Mouse (Mus musculus) common myeloid progenitor, adult 5-6 weeks (primary cell): ENCODE measurements at regions not wholly inside any gene's neighbourhood (a gene's known extent, or its start where the extent isn't known, plus 50 kb on each side); places are given as distances from the start of the nearest gene placed in this dataset.

ENCODE experiments used
- ATAC-seq: replicated peaks from 2 replicates; pipeline ENCODE4 v1.8.0; 2016; ENCODE audit warnings: low read depth, mild to moderate bottlenecking, moderate TSS enrichment, inconsistent platforms; ENCODE audit not compliant: poor library complexity, severe bottlenecking

DNA sequence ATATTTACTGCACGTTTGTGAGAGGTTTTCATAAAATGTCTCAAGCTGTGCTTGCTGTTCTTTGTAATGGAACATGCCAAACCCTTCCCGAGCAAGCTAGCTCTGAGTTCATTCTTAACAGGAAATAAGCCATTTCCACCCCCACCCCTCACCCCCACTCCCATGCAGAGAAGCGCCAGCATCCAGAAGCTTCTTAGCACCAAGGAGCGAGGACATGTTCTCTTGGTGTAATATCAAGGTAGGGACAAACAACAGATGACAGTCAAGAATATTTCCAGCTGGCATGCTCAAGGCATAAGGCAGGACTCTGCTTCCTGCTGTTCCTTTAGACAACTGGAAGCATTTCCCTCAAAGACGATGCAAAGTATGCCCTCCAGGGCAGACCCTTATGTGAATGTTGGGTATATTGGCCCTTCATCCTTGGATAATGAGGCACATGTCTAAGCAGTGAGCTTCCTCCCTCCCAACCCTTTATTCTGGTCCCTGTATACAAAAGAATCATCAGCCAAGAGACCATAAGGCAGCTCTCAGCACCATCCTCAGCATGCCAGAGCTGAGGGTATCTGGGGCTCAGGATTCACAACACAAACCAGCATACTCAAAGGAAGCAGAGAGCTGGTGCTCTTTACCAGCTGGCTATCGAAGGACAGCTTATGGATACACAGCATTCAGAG lies 205.2 kb upstream of the Ppp2r2d start:
- no peak for ATAC-seq

DNA sequence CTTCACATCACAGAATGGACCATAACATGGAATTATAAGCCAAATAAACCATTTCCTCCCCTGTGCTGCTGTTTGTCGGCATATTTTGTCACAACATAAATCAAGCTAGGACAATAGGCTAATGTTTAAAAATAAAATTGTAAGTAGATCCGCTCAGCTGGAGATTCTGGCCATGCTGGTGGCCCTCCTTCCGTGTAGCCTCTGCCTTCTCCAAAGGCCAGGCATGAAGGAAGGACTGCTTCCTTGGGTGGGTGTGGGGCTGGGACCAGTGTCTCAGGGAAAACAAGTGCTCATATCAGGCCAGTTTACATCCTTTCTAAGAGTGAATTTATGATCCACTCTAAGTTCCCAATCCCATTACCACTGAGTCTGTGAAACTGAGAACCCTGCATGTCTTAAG lies 206.3 kb upstream of the Ppp2r2d start:
- no peak for ATAC-seq

DNA sequence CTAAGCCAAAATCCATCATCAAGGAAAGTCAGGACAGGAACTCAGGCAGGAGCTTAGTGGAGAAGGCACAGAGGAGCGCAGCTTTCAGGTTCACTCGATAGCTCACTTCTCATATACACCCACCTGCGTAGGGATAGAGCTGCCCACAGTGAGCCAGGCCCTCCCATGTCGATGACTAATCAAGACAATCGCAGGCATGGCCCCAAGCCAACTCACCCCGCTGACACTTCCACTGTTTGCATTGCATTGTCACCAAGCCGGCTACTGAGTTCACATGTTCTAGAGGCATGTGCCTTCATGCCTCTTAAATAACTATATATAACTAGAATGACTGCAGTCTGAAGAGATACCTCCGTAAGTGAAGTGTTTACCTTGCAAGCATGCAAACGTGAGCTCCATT lies 219.8 kb upstream of the Ppp2r2d start:
- no peak for ATAC-seq

DNA sequence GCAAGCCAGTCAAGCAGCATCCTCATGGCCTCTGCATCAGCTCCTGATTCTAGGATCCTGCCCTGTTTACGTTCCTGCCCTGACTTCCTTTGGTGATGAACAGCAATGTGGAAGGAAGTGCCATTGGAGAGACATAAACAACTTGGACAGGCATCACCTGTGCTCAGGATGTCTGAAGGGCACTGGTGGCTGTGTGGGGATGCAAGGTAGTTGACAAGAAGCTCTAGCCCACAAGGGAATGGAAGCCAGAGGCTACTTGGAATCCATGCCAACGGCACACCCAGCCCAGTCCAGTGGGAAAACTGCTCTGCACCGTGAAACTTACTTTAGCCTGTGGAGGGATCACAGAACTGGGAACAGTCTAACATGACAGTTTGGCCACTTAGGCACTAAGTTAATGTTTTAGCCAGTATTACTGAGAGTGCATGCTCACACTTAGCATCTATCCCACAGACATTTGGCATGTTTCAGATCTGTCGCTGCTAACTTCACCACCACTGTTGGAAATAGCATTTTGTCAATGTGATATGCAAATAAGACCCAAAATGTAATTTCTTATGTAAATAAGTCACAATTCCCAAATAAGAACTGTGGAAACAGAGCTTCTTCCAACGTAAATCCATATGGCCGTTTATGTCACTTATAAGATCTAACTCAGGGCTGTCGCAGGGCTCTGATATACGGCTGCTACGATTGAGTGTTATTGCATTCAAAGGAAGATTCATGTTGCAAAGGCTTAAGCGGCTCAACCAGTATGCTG lies 223.5 kb upstream of the Tcerg1l start:
- ATAC-seq, result no peak

DNA sequence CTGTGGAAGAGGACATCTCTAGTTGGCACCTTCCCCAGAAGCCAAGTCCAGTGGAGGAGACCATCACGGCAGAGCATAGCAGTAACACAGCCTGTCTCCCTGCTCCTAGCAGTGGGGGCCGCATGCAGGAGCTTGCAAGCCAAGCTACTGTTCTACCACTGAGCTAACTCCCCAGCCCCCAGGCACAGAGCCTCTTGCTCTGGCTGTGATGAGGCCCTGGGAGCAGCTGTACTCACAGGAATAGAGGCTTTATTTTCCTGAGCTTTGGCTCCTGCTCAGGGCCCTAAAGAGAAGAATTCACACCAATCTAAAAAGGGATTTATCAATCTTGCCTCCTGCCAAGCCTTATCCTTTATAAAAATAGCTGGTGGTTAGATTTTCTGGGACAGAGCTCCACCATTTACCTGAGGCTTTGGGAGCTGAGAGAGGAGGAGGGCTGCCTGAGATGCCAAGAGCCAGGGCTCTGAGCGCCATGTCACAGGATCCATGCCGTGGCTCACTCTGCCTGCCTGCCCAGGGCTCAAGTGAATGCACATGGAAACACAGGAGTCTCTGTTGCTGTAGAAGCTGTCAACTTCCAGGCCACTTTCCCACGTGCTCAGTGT lies 222.7 kb upstream of the Tcerg1l start:
- ATAC-seq, result no peak

DNA sequence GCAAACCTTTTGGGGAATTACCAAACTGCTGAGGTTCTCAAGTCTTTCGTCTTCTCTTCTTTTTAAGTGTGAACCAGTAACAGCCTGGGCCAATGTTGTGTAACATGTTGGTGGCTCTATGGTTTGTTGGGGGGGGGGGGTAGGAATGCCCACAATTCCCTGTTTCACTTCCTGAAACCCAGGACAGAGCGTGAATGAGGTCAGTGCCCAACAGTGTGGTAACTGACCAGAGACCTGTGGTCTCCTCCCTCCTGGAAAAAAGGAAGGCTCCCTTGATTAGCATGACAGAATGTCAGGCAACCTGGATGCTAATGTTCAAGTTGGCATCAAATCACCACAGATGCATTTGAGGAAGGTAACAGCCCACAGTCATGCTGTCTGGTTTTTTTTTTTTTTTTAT lies 218.9 kb upstream of the Tcerg1l start:
- peak; percentile 56 for ATAC-seq

DNA sequence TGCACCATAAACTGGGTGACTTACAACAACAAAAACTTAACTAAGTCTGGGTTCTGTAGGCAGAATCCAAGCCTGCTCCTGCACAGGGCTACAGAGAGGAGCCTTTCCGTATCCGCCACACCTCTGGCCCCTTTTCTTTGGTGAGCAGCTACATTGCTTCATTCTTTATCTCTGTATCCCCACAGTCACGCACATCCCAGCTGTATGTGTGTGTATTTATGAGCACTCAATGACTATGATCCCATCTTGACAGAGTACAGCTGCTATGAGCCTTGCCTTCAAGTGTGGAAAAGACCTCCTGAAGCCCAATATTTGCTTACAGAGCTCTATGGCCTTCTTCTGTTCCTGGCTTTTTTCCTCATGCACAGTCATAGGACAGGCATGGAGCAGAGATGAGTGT lies 212.1 kb upstream of the Tcerg1l start:
- no peak for ATAC-seq

DNA sequence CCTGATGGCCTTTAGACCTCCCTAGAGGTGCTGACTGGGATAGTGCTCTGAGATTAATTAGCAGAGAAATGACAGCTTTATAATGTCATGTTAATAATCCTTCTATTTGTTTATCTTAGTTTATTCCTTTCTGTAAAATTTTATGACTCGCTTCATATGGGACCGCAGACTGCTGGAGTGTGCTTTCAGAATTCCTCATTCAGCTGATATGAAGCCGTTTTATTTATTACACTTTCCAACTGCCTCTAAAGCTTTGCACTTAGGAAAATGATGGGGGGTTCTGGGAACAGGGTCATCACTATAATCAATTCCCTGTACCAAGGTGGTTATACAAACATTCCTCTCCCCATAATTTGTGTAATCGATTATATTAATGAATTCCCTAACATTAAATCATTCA lies 211.6 kb upstream of the Tcerg1l start:
- ATAC-seq, result no peak

DNA sequence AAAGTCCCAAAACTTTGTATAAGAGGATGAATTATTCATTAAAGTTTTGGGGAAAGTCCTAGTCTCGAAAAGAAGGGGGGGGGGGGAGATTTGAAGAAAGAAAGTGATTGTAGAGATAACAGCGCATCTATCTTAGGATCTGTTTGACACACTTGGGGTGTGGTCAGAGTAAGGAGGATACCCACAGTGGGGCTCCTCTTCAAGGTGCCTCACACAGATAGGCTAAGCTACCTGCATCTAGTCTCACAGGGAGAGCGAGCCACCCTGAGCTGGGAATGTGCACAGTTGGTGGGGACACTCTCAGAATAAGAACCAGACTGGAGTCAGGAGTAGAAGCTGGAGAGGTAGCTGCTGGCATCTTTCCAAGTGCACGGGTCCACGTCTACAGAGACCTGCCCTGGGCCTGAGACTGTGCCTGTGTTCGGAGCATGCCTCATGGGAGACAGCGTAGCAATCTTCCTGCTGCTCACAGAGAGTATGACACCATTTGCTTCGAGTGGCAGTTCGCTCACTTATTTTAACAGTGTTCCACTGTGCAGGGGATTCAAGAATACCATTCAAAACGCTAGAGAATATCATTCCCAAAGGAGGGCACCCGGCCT lies 208.9 kb upstream of the Tcerg1l start:
- ATAC-seq, result no peak

DNA sequence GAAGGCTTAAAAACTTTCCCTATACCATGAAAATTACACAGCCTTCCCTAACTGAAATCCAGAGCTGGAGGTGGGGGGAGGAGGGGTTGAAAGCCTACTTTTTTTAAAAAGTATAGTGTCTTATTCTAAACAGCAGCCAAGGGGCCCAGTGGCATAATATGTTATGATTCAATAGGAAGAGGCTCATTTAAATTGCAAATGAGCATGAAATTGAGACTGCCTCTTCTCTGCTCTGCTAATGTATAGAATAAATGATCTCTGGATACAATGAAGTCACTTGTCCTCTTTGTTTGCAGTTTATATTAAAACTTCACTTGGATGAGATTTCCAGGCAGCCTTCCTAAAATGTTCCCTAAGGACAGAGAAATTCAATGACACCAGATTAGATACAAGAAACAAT lies 208.4 kb upstream of the Tcerg1l start:
- no peak for ATAC-seq

DNA sequence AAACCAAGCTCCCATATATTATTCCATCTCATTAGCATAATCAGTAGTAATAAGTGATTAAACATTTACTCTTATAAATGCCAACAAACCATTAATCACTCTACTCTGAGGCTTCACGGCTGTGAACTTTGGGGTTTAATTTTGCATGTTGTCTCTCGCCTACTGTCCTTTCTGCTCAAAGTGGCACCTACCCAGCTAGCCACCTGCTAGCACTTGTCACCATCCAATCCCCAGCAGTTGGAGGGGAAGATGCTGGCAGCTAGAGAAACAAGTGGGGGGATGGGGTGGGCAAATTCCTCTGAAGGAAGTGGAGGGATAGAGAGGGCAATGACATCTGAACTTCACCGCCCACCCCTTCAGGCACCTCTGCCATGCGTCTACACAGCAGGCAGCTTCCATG lies 204.2 kb upstream of the Tcerg1l start:
- ATAC-seq, result no peak

DNA sequence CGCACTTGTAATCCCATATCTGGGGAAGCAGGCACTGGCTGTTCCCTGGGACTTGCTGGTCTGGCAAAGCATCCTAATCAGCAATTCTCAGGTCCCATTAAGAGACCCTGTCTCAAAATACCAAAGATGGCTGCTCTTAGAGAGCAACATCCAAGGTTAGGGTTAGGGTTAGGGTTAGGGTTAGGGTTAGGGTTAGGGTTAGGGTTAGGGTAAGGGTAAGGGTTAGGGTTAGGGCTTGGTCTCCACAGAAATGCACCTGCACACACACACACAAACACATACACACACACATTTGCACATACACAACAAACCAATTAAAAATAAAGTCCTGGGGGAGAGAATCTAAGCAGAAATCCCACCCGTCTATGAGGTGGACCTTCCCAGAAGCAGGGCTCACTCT lies 195.8 kb upstream of the Tcerg1l start:
- ATAC-seq, result no peak

DNA sequence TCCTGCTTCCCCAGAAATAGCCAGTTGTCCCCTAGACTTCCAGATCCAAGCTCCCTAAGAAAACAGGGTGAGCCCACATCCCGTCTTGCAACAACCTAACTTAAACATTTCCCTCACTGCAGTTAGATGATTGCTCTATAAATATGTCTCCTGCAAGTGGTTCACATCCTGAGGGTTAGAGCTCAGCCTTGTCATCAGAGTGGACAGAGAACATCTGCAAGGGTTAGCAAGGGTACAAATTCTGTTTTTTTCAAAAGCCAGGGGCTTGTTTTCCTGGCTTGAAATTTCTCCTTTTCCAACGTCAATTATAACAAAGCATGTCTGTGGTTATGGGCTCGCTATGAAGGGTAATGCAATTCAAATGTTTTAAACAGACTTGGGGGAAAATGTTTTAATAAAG lies 169.8 kb upstream of the Tcerg1l start:
- ATAC-seq, result no peak

DNA sequence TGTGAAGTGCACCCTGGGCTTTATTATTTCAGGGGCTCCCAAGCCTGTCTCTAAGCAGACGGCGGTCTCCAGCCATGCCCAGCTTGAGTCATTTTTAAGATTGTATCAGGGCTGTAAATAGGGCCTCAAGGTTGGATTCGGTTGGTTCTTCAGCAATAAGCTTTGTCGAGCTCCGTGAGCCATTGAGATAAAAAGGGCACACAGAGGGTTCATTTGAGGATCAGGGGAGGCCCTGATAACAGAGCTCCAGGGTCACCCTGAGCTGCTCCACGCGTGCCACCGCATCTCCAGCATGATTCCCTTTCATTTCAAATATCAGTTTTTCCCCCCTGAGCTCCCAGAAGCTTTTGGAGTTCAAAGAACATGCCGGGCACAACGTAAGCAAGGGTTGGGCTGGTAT lies 154.1 kb upstream of the Tcerg1l start:
- no peak for ATAC-seq

DNA sequence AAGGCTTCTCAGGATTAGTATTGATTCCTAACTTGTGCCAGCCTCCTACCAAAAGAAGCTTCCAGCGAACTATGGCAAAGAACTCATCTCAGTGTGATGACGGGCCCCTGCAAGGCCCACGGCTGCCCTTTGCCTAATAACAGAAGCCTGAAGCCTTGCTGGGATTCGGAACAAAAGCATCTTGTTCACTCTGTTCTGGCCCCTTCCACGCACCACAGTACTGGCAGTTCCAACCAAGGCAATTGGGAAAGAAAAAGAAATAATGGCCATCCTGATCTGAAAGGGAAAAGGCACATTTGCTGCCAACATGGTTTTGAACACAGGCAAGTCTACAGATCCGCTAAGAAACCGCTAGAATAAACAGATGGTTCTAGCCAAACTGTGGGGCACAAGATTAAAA lies 150.4 kb upstream of the Tcerg1l start:
- no peak for ATAC-seq

DNA sequence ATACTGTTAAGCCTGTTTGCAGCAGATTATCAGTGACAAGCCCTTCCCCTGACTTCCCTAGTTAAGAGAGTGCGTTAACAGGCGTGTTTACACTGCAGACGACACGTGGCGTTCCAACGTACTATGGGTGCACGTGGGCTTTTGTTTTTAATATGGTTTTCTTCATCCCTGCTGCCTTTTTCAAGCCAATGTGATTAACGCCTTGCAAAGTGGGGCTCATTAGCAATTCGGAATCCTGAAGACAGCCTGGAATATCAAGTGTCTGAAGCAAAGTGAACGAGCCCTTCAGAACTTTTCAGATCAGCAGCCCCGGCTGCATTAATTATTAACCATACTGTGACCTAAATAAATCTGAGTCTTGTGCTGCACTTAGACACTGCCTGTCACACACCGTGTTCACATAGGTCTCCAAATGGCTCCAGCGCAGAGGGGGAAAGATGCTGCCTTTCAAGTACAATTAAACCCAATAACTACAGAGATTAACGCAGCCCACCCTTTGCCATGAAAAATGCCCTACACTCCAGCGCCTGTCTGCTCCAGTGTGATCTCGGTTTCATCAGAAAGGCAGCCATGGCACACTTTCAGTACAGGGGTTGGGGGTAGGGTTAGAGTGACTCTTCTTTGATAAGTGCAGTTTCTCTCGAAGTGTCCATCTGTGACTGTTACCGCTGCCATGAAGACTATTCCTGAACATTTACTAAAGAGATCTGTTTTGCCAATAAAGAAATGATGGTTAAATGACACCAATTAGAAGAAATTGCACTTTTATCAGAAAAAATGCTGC lies 140.7 kb upstream of the Tcerg1l start:
- no peak for ATAC-seq

DNA sequence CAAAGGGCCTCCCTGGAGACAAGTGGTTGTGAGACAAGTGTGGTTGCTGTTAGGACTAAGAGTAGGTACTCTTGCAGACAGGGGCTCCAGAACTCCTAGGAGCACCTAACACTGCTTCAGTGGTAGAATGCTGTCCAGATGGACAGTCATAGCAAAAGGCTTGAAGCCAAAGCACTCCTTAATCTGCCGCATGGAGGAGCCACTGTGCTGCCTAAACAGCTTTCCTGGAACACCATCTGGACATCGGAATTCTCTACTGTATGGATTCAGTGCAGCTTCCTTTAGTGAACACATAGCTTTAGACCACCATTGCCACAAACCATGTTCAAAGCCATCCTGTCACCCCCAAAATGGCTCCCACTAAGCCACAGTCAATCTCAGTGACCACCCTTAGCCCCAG lies 128.6 kb upstream of the Tcerg1l start:
- no peak for ATAC-seq

DNA sequence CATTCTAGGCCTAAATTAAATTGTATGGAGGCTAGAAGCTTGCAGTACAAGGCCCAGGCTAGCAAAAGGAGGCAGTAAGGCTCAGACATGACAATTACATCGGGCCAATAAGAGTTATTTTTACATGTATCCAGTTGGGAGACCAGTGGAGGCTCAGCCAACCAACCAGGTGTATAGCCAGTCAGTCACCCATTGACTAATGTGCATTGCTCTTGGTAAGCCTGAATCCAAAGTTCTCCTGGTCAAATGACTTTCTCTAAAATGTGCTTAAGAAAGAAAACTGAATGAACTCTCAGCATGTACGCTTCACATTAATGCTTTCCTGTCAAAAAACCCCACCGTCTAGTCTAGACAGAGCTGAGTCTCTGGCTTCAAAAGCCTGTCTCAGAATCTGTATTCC lies 127.4 kb upstream of the Tcerg1l start:
- no peak for ATAC-seq

DNA sequence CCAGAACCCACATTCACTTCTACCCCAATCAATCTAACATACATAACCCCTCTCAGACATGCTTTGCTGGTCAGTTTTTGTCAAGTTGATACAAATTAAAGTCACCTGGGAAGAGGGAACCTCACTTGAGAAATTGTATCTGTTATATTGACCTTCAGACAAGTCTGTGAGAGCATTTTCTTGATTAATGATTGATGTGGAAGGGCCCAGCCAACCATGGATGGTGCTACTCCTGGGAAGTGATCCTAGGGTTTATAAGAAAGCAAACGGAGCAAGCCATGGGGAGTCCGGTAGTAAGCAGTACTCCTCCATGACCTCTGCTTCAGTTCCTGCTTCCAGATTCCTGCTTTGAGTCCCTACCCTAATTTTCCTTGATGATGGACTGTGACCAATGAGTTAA lies 116.6 kb upstream of the Tcerg1l start:
- no peak for ATAC-seq

DNA sequence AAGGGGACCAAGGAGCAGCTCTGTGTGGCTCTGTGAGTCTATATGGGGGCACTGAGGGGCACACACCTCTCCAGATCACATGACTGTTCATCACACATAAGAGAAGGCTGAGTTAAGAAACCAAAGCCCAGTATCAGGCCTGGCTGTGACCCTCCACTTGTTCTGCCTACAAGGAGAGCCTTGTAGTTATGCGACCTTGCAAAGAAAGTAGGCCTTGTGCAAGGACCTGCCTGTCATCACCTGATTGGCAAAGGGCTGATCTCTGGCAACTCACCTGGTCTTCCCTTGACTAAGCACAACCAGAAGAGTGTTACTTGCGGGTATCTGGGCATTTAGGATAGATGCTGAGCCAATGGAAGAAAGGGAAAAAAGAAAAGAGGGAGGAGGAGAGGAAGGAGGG lies 107.7 kb upstream of the Tcerg1l start:
- no peak for ATAC-seq

DNA sequence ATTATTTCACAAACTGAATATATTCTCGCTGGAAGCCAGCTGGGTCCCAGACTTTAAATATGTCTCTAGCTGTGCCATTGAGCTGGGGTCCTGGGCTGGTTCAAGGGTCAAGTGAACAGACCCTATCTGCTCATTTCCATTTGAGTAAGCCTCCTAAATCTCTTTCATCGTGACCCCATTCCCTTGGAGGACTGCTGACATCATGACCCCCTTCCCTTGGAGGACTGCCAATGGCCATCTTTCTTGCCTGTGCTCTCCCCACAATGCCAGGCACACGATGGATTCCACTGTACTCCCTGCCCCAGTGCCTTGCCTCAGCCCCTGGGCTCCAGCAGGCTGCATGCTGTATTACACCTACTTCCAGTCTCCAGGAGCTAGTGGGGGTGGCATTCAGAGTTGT lies 106.5 kb upstream of the Tcerg1l start:
- ATAC-seq, result no peak
